Mouse (Mus musculus): ENCODE measurements around the gene Diexf. TPM values are rescaled to one million over a fixed set of nuclear protein-coding genes. Genes with fewer than 3 reads are reported as not detected.

Diexf gene
- polyA plus RNA-seq, 1 experiment = 406 TPM

- 72% methylated on average over 5 of the region's 5 CpGs for WGBS
- H3K4me1 ChIP-seq (ENCODE audit: control insufficient read depth, insufficient read depth, low read length) = no peaks in the 10 kb centered on the region
Observed at GRCm38 (mm10) chr1:193053065-193053464, 77.0 kb downstream of the Diexf start.

GRCm38 (mm10) chr1:193047616-193048015, 82.5 kb downstream of the Diexf start:
- H3K4me3 ChIP-seq (ENCODE audit: insufficient read depth, low read depth, low read length) = no peak overlapping the region
- 81% methylated on average over 4 of the region's 4 CpGs for WGBS

More at GRCm38 (mm10) chr1:193053065-193053464, 77.0 kb downstream of the Diexf start:
- no peak for TF ChIP-seq POLR2A (IDR thresholded peaks at IDR 0.05; ENCODE audit: insufficient read depth, low read depth, low read length)
- no peak for TF ChIP-seq CTCF (IDR thresholded peaks at IDR 0.05; ENCODE audit: insufficient read depth, low read depth, low read length)
- H3K4me3 ChIP-seq (ENCODE audit: insufficient read depth, low read depth, low read length) = no peak overlapping the region
- no peak overlapping the region for H3K27ac ChIP-seq (ENCODE audit: insufficient read depth, low read depth, low read length)

GRCm38 (mm10) chr1:193042760-193043295, 87.2 kb downstream of the Diexf start:
- H3K4me3 ChIP-seq (ENCODE audit: insufficient read depth, low read depth, low read length) = no peak overlapping the region
- H3K4me1 ChIP-seq (ENCODE audit: control insufficient read depth, insufficient read depth, low read length) = no peaks in the 10 kb centered on the region
- 55% methylated on average over 3 of the region's 3 CpGs for WGBS
- no peak overlapping the region for H3K27ac ChIP-seq (ENCODE audit: insufficient read depth, low read depth, low read length)
- no peak for TF ChIP-seq POLR2A (IDR thresholded peaks at IDR 0.05; ENCODE audit: insufficient read depth, low read depth, low read length)
- no peak for TF ChIP-seq CTCF (IDR thresholded peaks at IDR 0.05; ENCODE audit: insufficient read depth, low read depth, low read length)

More at GRCm38 (mm10) chr1:193047616-193048015, 82.5 kb downstream of the Diexf start:
- no peak for TF ChIP-seq POLR2A (IDR thresholded peaks at IDR 0.05; ENCODE audit: insufficient read depth, low read depth, low read length)
- no peak for TF ChIP-seq CTCF (IDR thresholded peaks at IDR 0.05; ENCODE audit: insufficient read depth, low read depth, low read length)
- Histone ChIP-seq H3K4me1 (ENCODE audit: control insufficient read depth, insufficient read depth, low read length) (no peaks in the 10 kb centered on the region), H3K27ac (ENCODE audit: insufficient read depth, low read depth, low read length) (no peak overlapping the region)

Other genes starting within 250 kb of the Diexf start
- not detected in 2 replicates for gene Syt14, start 94.5 kb downstream of the Diexf start, polyA plus RNA-seq (2012; ENCODE audit: insufficient read depth, insufficient read length, low replicate concordance, missing spikeins)
- gene Irf6, start 22.8 kb upstream of the Diexf start, polyA plus RNA-seq (2012; ENCODE audit: insufficient read depth, insufficient read length, low replicate concordance, missing spikeins) = not detected in 2 replicates
- not detected in 2 replicates for gene A130010J15Rik, start 37.8 kb upstream of the Diexf start, polyA plus RNA-seq (2012; ENCODE audit: insufficient read depth, insufficient read length, low replicate concordance, missing spikeins)
- gene Traf3ip3, start 71.4 kb upstream of the Diexf start, polyA plus RNA-seq (2012; ENCODE audit: insufficient read depth, insufficient read length, low replicate concordance, missing spikeins) = not detected in 2 replicates
- gene Lamb3, start 77.4 kb upstream of the Diexf start, polyA plus RNA-seq (2012; ENCODE audit: insufficient read depth, insufficient read length, low replicate concordance, missing spikeins) = not detected in 2 replicates
- gene Hsd11b1, start 133.8 kb upstream of the Diexf start, polyA plus RNA-seq (2012; ENCODE audit: insufficient read depth, insufficient read length, low replicate concordance, missing spikeins) = not detected in 2 replicates
- gene G0s2, start 142.9 kb upstream of the Diexf start, polyA plus RNA-seq (2012; ENCODE audit: insufficient read depth, insufficient read length, low replicate concordance, missing spikeins) = not detected in 2 replicates
- not detected in 2 replicates for gene Camk1g, start 240.0 kb upstream of the Diexf start, polyA plus RNA-seq (2012; ENCODE audit: insufficient read depth, insufficient read length, low replicate concordance, missing spikeins)

Data from olfactory bulb, adult 2 months (tissue).